Mouse (Mus musculus): ENCODE results near the gene Cars. TPM values are rescaled to one million over a fixed set of nuclear protein-coding genes. Genes with fewer than 3 reads are reported as not detected.

Cars gene
- polyA plus RNA-seq, 1 experiment from 2014 or later = 58.9 TPM

DNA sequence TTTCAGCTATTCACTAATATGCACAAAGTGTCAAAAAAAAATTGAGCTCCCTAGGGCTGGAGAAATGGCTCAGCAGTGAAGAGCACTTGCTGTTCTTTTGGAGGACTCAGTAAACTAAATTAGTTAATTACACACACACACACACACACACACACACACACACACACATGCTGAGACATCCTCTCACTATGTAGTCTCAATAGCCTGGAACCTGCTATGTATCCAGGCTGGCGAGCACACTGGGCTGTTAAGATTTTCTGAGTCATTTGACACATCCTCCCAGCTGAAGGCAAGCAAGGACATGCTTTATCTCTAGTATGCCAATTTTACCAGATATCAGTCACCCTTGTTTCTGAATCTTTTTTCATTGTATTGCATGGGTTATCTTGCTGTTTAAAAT lies 21.1 kb upstream of the Cars start:
- Histone ChIP-seq H3K36me3 (no peaks in the 10 kb centered on the region), H3K9me3 (no peaks in the 10 kb centered on the region), H3K9ac (no peak overlapping the region), H3K27ac (no peak overlapping the region), H3K4me1 (no peaks in the 10 kb centered on the region), H3K4me3 (no peak overlapping the region), H3K27me3 (no peaks in the 10 kb centered on the region), H3K4me2 (no peak overlapping the region)
- 34% methylated on average over 1 of the region's 1 CpGs for WGBS
- no peak for ATAC-seq (ENCODE audit: borderline replicate concordance, extremely low read depth, low FRiP score, low TSS enrichment)

DNA sequence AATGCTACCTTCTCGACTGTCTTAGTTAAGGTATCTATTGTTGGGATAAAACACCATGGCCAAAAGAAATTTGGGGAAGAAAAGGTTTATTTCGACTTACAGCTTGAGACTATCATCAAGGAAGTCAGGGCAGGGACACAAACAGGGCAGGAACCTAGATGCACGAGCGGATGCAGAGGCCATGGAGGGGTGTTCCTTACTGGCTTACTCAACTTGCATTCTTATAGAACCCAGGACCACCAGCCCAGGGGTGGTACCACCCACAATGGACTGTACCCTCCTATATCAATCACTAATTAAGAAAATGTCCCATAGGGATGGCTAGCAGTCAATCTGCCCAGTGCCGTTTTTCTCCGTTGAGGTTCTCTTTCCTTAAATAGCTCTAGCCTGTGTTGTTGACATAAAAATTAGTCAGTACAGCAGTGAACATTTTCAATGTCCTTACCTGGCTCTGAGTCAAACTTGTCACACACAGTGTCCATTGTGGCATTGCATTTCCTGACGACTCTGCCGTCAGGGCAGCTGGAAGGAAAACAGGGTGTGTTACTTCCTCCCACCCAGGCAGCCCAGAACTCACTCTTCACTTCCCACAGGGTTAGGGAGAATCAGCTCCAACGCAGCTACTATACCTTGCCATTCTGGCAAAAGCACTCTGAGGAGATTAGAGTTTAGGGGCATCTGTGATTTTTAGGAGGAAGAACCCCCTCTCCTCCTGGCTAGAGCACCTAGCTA lies 14.7 kb upstream of the Cars start:
- Histone ChIP-seq H3K4me2 (peak overlapping the region; percentile 7), H3K9me3 (no peaks in the 10 kb centered on the region), H3K4me1 (0 out of 2 replicates have a peak, but pooled peaks cover 4% of the 10 kb centered on the region), H3K9ac (no peak overlapping the region), H3K27me3 (no peaks in the 10 kb centered on the region), H3K36me3 (no peaks in the 10 kb centered on the region), H3K27ac (peak overlapping the region; percentile 54), H3K4me3 (no peak overlapping the region)
- ATAC-seq (ENCODE audit: borderline replicate concordance, extremely low read depth, low FRiP score, low TSS enrichment) = peak; percentile 39; the same call in 1 of the 2 replicates
- WGBS = 40% methylated on average over 9 of the region's 9 CpGs

DNA sequence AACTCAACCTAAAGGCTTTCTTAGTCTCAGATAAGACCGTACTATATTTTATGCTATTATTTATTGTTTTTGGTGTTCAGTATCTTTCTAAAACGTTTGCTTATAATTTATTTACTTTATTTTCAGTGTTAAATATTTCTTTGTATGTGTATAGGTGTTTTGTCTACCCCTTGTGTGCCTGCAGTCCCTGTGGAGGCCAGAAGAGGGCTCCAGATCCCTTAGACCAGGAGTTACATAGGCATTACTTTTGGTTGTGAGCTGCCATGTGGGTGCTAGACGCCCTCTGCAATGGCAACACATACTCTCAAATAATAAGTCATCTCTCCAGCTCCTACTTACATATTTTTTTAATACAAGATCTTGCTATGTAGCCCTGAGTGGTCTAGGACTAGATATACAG lies 12.3 kb upstream of the Cars start:
- H3K4me2 ChIP-seq = no peak overlapping the region
- 0 out of 2 replicates have a peak, but pooled peaks cover 4% of the 10 kb centered on the region for H3K4me1 ChIP-seq
- no peaks in the 10 kb centered on the region for H3K36me3 ChIP-seq
- 56% methylated on average over 3 of the region's 3 CpGs for WGBS
- ATAC-seq (ENCODE audit: borderline replicate concordance, extremely low read depth, low FRiP score, low TSS enrichment) = no peak
- no peaks in the 10 kb centered on the region for H3K9me3 ChIP-seq
- no peak overlapping the region for H3K9ac ChIP-seq
- H3K4me3 ChIP-seq = no peak overlapping the region
- no peaks in the 10 kb centered on the region for H3K27me3 ChIP-seq
- no peak overlapping the region for H3K27ac ChIP-seq

DNA sequence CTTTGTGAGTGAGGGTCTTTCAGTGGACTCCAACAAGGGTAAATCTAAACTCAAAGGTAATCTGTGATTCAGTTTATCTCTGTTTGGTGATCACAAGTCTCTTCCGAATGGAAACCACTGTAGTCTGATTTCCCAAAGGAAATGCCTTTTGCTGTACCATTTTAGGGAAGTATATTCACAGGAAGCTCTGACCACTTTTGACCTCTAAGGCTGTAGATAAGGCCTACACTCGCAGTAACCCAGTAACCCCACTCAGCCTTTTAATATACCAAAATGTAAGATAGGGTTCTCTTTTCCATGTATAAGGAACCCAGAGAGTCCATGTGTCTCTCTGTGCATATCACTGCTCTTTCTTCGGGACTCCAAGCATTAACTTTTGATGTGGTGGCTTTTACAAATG lies 5.4 kb upstream of the Cars start:
- Histone ChIP-seq H3K27ac (no peak overlapping the region), H3K4me2 (no peak overlapping the region), H3K9ac (no peak overlapping the region), H3K4me1 (0 out of 2 replicates have a peak, but pooled peaks cover 2% of the 10 kb centered on the region), H3K9me3 (no peaks in the 10 kb centered on the region), H3K36me3 (no peaks in the 10 kb centered on the region), H3K4me3 (no peak overlapping the region), H3K27me3 (no peaks in the 10 kb centered on the region)
- 72% methylated on average over 3 of the region's 3 CpGs for WGBS
- ATAC-seq (ENCODE audit: borderline replicate concordance, extremely low read depth, low FRiP score, low TSS enrichment) = no peak

DNA sequence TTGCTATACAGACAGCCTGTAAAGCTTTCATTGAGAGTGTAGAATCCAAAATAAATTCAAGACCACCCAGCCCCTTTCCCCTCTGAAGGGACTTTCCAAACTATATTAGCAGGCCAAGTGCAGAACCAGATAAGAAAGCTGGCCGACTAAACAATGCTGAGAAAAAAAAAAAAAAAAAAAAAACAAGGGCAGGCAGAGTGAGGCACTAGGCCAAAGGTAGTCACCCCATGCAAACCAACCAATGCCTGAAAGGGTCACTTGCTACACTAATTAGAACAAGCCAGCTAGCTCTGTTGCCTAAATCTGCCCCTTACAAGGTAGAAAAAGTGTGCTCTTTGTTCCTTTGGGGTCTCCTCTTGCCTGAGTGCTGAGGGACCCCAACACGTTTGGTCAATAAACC lies 5.0 kb upstream of the Cars start:
- H3K36me3 ChIP-seq = no peaks in the 10 kb centered on the region
- no peaks in the 10 kb centered on the region for H3K27me3 ChIP-seq
- H3K27ac ChIP-seq = no peak overlapping the region
- H3K4me2 ChIP-seq = no peak overlapping the region
- H3K4me1 ChIP-seq = 0 out of 2 replicates have a peak, but pooled peaks cover 2% of the 10 kb centered on the region
- H3K4me3 ChIP-seq = no peak overlapping the region
- WGBS = 61% methylated on average over 2 of the region's 2 CpGs
- H3K9me3 ChIP-seq = no peaks in the 10 kb centered on the region
- H3K9ac ChIP-seq = no peak overlapping the region
- ATAC-seq (ENCODE audit: borderline replicate concordance, extremely low read depth, low FRiP score, low TSS enrichment) = no peak

DNA sequence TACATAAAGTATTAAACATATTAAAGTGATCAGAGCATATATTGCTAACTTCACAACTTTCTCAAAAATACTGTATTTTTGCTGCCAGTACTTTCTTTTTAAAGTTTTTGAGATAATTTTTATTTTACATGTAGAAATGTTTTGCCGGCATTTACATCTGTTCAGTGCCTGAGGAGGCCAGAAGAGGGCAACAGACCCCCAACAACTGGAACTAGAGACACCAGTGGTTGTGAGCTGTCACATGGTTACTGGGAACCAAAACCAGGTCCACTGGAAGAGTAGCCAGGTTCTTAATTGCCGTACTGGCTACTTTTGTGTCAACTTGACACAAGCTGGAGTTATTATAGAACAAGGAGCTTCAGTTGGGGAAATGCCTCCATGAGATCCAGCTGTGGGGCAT lies 1.8 kb upstream of the Cars start:
- 72% methylated on average over 2 of the region's 2 CpGs for WGBS
- no peak overlapping the region for H3K4me3 ChIP-seq
- no peaks in the 10 kb centered on the region for H3K9me3 ChIP-seq
- H3K4me2 ChIP-seq = no peak overlapping the region
- no peaks in the 10 kb centered on the region for H3K36me3 ChIP-seq
- H3K4me1 ChIP-seq = peaks cover 18% of the 10 kb centered on the region
- no peaks in the 10 kb centered on the region for H3K27me3 ChIP-seq
- H3K27ac ChIP-seq = no peak overlapping the region
- H3K9ac ChIP-seq = no peak overlapping the region
- ATAC-seq (ENCODE audit: borderline replicate concordance, extremely low read depth, low FRiP score, low TSS enrichment) = no peak

DNA sequence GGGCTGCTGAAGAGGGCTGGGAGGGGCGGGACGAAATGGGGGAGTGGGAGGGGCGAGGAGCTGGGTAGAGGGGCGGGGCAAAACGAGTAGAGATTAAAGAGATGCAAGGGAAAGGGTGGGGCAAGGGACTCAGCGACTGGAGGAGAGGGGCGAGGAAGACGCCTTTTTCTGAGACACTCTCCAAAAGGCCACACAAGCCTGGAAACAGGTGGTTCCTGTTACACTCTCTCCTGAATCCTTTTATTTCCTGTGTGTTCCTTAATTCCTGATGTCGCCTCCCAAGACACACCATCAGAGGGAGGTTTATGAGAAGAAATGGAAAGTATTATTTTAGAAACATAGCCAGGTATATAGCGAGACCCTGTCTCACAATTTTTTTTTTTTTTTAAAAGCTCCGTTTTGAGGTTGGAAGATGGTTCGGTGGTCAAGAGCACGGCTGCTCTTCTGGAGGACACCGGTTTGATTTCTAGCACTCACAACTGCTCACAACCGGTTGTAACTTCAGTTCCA lies 396 bp upstream of the Cars start:
- Histone ChIP-seq H3K4me3 (peak overlapping the region; percentile 74), H3K4me2 (peak overlapping the region; percentile 75), H3K9me3 (no peaks in the 10 kb centered on the region), H3K36me3 (no peaks in the 10 kb centered on the region), H3K9ac (peak overlapping the region; percentile 33; the same call in 1 of the 2 replicates), H3K27ac (no peak overlapping the region), H3K4me1 (peaks cover 18% of the 10 kb centered on the region), H3K27me3 (no peaks in the 10 kb centered on the region)
- ATAC-seq (ENCODE audit: borderline replicate concordance, extremely low read depth, low FRiP score, low TSS enrichment) = no peak
- WGBS = 4% methylated on average over 15 of the region's 15 CpGs

DNA sequence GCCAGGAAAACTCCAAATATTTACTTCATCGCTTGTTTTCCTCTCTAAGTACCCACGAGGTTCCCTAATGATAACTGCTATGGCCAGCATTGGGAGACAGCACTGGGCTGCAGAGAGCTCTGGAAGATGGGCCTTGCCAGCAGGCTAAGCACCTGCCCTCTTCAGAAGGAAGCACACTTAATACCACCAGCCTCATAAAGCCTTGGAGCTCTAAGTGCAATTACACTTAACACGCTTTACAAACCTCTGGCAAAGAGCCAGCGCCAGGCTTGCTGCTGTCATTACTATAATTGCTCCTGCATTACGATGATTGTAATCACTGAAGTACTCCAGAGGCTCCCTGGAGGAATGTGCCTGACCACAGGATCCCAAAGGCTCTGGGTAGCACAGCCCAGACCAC lies 5.0 kb downstream of the Cars start:
- 69% methylated on average over 5 of the region's 5 CpGs for WGBS
- Histone ChIP-seq H3K27ac (no peak overlapping the region), H3K4me1 (peaks cover 16% of the 10 kb centered on the region), H3K36me3 (0 out of 2 replicates have a peak, but pooled peaks cover 9% of the 10 kb centered on the region), H3K4me3 (no peak overlapping the region), H3K27me3 (no peaks in the 10 kb centered on the region), H3K4me2 (no peak overlapping the region), H3K9ac (no peak overlapping the region), H3K9me3 (no peaks in the 10 kb centered on the region)
- no peak for ATAC-seq (ENCODE audit: borderline replicate concordance, extremely low read depth, low FRiP score, low TSS enrichment)

DNA sequence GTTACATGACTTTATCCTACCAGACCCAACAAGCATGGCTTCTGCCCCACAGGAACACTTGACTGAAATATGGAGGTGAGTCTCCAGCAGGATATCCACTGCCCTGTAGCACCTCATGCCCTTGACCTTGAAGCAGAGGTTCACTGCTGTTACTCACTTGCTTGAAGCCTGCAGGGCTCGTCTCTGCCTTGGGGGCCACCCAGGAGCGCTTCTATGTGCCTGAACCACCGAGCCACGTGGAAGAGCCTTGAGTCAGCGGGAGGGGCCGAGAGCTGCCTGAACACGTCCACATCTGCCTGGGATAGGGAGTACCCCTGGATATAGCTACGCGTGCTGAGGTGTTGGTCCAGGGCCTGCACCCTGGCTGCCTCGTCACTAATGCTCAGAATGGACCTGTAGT lies 7.6 kb downstream of the Cars start:
- no peak overlapping the region for H3K4me3 ChIP-seq
- no peak for ATAC-seq (ENCODE audit: borderline replicate concordance, extremely low read depth, low FRiP score, low TSS enrichment)
- WGBS = 87% methylated on average over 10 of the region's 10 CpGs

DNA sequence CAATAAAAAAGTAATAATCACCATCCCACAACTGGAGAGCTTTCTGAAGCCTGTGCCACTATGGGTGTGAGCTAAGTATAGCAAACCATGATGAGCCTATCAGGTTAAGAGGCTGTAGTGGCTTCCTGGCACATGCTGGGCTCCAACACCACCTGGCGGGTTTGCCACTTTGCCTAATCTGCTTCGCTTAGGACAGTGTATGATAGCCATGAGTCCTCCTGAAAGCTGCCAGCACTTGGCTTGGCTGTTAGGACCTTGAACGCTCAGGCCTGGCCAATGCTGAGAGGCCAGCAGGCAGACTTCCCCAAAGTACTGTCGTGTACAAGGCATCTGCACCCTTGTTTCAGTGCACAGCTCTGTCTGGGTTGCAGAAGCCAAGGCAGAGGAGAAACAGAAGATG lies 11.9 kb downstream of the Cars start:
- H3K4me2 ChIP-seq = no peak overlapping the region
- no peaks in the 10 kb centered on the region for H3K9me3 ChIP-seq
- WGBS = 83% methylated on average over 4 of the region's 4 CpGs

More for the DNA sequence above, 7.6 kb downstream of the Cars start:
- no peaks in the 10 kb centered on the region for H3K27me3 ChIP-seq
- no peak overlapping the region for H3K4me2 ChIP-seq
- no peak overlapping the region for H3K9ac ChIP-seq
- no peak overlapping the region for H3K27ac ChIP-seq
- peaks cover 24% of the 10 kb centered on the region for H3K36me3 ChIP-seq
- H3K9me3 ChIP-seq = no peaks in the 10 kb centered on the region
- H3K4me1 ChIP-seq = no peaks in the 10 kb centered on the region

DNA sequence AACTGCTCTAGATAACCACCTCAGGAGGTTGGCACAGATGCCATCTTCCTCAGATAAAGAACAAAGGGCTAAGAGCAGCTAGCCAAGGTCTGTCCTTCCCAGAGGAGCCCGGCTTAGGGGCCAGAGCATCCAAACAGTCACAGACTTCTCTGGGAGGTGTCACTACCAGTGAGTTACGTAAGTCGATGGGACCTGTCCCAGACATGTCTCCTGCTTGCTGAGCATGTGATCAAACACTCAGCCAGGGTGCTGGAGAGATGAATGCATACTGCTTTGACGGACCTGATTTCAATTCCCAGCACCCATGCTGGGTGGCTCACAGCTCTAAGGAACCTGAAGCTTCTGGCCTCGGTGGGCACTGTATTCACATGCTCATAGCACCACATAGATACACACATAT lies 12.3 kb downstream of the Cars start:
- H3K4me3 ChIP-seq = no peak overlapping the region
- H3K27ac ChIP-seq = no peak overlapping the region
- H3K4me1 ChIP-seq = no peaks in the 10 kb centered on the region
- no peak for ATAC-seq (ENCODE audit: borderline replicate concordance, extremely low read depth, low FRiP score, low TSS enrichment)
- no peak overlapping the region for H3K9ac ChIP-seq
- H3K4me2 ChIP-seq = no peak overlapping the region
- H3K36me3 ChIP-seq = peaks cover 68% of the 10 kb centered on the region
- no peaks in the 10 kb centered on the region for H3K9me3 ChIP-seq
- 88% methylated on average over 5 of the region's 5 CpGs for whole genome bisulfite sequencing
- no peaks in the 10 kb centered on the region for H3K27me3 ChIP-seq

More for the DNA sequence above, 11.9 kb downstream of the Cars start:
- Histone ChIP-seq H3K27ac (no peak overlapping the region), H3K27me3 (no peaks in the 10 kb centered on the region), H3K36me3 (peaks cover 64% of the 10 kb centered on the region), H3K4me1 (no peaks in the 10 kb centered on the region), H3K9ac (no peak overlapping the region), H3K4me3 (no peak overlapping the region)
- no peak for ATAC-seq (ENCODE audit: borderline replicate concordance, extremely low read depth, low FRiP score, low TSS enrichment)

DNA sequence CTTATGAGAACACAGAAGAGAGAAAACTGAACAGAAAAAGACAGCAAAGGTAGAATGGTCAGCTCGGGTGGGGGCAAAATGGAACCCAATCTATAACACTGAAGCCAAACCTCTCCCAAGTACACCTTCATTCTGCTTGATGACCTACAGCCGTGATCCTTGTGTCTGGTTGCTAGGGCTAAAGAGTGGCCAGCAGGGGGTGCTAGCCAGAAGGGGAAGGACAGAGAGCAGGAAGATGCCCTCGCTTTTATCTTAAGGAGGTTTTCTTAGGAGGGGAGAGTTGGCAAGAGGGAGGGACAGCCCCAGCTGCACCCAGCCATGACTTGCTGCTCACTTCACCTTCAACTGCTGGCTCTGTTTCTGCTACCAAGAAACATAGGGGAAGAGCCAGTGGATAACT lies 15.9 kb downstream of the Cars start:
- Histone ChIP-seq H3K27ac (no peak overlapping the region), H3K4me2 (no peak overlapping the region), H3K4me3 (no peak overlapping the region), H3K9ac (no peak overlapping the region), H3K4me1 (no peaks in the 10 kb centered on the region), H3K9me3 (no peaks in the 10 kb centered on the region), H3K27me3 (no peaks in the 10 kb centered on the region), H3K36me3 (peaks cover 87% of the 10 kb centered on the region)
- WGBS = 23% methylated on average over 3 of the region's 3 CpGs
- ATAC-seq (ENCODE audit: borderline replicate concordance, extremely low read depth, low FRiP score, low TSS enrichment) = no peak

All from lung, embryonic 15.5 days (tissue).